Mouse (Mus musculus): Measurements from ENCODE around the gene Arid3c.

GRCm38 (mm10) chr4:41754797-41755337, 23.9 kb upstream of the Arid3c start, which contains the start of gene Galt:
- TF ChIP-seq CTCF (conservative IDR thresholded peaks at IDR 0.05 in 1 of 2, IDR thresholded peaks at IDR 0.05 in 1 of 2; ENCODE audit: low read depth in 2 of 2, low read length in 2 of 2) (no peak), POLR2A (IDR thresholded peaks at IDR 0.05; ENCODE audit: low read depth, low read length) (no peak), MAZ (IDR thresholded peaks at IDR 0.05; ENCODE audit: low read depth, low read length) (no peak), RAD21 (IDR thresholded peaks at IDR 0.05; ENCODE audit: low read depth, low read length) (no peak), NELFE (IDR thresholded peaks at IDR 0.05; ENCODE audit: low read depth, low read length) (no peak), MAX (IDR thresholded peaks at IDR 0.05; ENCODE audit: low read length) (no peak), USF1 (IDR thresholded peaks at IDR 0.05; ENCODE audit: low read depth, low read length) (no peak)

All from CH12.LX (cell line).